Mouse (Mus musculus): ENCODE results near the gene Mxd4. TPM values are rescaled to one million over a fixed set of nuclear protein-coding genes. Genes with fewer than 3 reads are reported as not detected.
A peak's percentile ranks its signal among the peaks of the same experiment; 100 is the strongest.

Mxd4 gene
- polyA plus RNA-seq, 1 experiment from 2014 or later: 57.4 TPM

DNA sequence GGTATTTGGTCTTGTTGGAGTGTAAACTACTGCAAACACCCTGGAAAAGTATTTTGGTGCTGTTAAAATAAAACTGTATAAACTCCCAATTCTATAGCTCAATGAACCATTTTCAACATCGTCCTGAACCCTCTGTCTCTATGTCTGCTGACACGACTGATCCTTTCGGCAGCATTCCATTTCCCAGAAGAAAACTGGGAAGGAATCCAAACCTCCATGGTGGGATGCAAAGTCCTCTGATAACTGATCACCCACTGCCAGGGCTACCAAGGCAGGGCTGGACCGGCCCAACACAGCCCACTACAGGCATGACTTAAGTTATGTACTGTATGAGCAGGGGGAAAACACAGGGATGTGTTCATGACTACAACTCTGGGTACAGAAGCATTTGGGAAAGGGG, 14.5 kb upstream of the Mxd4 start:
- Histone ChIP-seq H3K9ac (ENCODE audit: low read length) (no peak overlapping the region), H3K9me3 (ENCODE audit: control insufficient read depth, low read length) (no peaks in the 10 kb centered on the region), H3K36me3 (ENCODE audit: control insufficient read depth, insufficient read depth, low read length) (no peaks in the 10 kb centered on the region), H3K4me2 (ENCODE audit: low read depth, low read length) (no peak overlapping the region), H3K4me1 (replicated peaks; ENCODE audit: control insufficient read depth, insufficient read depth, low read length) (peaks cover 7% of the 10 kb centered on the region; the same call in 1 of the 2 replicates), H3K27ac (ENCODE audit: low read length) (no peak overlapping the region), H3K27me3 (ENCODE audit: control insufficient read depth, insufficient read depth, low read depth, low read length) (no peaks in the 10 kb centered on the region), H3K4me3 (ENCODE audit: low read length) (no peak overlapping the region)
- 39% methylated on average over 4 of the region's 4 CpGs for WGBS
- ATAC-seq (ENCODE audit: low read depth): no peak

DNA sequence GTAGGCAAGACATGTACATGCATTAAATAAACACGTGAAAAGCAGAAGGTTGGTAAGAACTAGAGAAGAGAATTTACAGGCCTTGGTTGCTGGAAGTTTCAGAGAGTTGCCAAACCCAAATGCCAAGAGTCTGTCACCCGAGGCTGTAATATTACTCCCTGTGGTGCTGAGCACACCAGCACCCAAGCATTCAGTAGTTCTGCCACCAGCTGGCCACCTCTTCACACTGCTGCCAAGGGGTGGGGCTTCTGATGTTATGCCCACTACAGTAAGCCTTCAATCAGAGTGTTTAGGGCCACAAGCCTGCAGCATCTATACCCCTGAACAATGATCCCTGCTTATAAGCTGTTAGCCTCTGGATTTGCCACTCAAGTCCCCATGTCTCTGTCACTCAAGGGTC, 13.9 kb upstream of the Mxd4 start:
- 51% methylated on average over 2 of the region's 2 CpGs for WGBS
- Histone ChIP-seq H3K27me3 (ENCODE audit: control insufficient read depth, insufficient read depth, low read depth, low read length) (no peaks in the 10 kb centered on the region), H3K9ac (ENCODE audit: low read length) (no peak overlapping the region), H3K9me3 (ENCODE audit: control insufficient read depth, low read length) (no peaks in the 10 kb centered on the region), H3K4me3 (ENCODE audit: low read length) (no peak overlapping the region), H3K4me2 (ENCODE audit: low read depth, low read length) (no peak overlapping the region), H3K36me3 (ENCODE audit: control insufficient read depth, insufficient read depth, low read length) (no peaks in the 10 kb centered on the region), H3K27ac (ENCODE audit: low read length) (0 out of 2 replicates have a peak overlapping the region, but pooled peaks have one; percentile 5), H3K4me1 (replicated peaks; ENCODE audit: control insufficient read depth, insufficient read depth, low read length) (peaks cover 7% of the 10 kb centered on the region; the same call in 1 of the 2 replicates)
- peak; percentile 60; the same call in 1 of the 2 replicates for ATAC-seq (ENCODE audit: low read depth)

DNA sequence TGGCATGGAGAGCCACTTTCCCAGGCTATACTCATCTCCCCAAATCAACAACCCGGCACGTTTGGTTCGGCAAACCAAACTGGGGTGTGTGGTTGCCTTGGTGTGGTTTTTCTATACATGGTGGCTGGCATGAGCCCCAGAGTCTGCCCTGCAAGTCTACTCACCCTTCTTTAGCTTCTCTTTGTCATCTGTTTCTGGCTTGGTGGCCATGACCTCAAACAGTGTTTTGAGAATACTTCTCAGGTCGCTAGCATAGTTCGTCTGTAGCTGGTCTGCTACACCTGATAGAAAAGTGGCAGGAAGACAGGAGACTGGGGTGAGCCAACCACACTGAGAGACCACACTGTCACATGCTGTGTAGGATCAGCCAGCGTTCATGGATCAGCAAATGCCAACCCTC, 11.1 kb upstream of the Mxd4 start:
- no peaks in the 10 kb centered on the region for H3K27me3 ChIP-seq (ENCODE audit: control insufficient read depth, insufficient read depth, low read depth, low read length)
- H3K27ac ChIP-seq (ENCODE audit: low read length): no peak overlapping the region
- peaks cover 7% of the 10 kb centered on the region; the same call in 1 of the 2 replicates for H3K4me1 ChIP-seq (replicated peaks; ENCODE audit: control insufficient read depth, insufficient read depth, low read length)
- 76% methylated on average over 6 of the region's 6 CpGs for WGBS
- H3K9ac ChIP-seq (ENCODE audit: low read length): no peak overlapping the region
- no peaks in the 10 kb centered on the region for H3K36me3 ChIP-seq (ENCODE audit: control insufficient read depth, insufficient read depth, low read length)
- H3K9me3 ChIP-seq (ENCODE audit: control insufficient read depth, low read length): no peaks in the 10 kb centered on the region
- ATAC-seq (ENCODE audit: low read depth): no peak
- no peak overlapping the region for H3K4me2 ChIP-seq (ENCODE audit: low read depth, low read length)
- H3K4me3 ChIP-seq (ENCODE audit: low read length): no peak overlapping the region

DNA sequence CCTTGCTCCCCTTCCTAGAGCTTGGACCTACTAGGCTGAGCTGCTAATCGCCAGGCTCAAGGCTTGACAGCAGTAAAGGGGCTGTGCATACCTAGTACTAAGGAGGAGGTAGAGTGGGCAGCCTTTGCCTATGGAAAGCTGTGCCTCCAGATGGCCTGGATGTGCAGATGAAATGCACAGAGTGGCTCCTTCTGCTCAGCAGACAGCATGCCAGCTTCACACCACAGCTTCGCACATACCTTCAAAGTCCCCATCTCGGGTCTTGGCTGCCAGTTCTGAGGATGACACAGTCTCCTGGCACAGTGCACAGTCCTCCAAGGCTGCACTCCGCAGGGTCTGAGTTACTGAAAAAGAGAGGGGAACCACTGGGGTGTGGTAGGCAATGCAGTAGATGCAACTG, 9.7 kb upstream of the Mxd4 start:
- 69% methylated on average over 4 of the region's 4 CpGs for WGBS
- no peaks in the 10 kb centered on the region for H3K27me3 ChIP-seq (ENCODE audit: control insufficient read depth, insufficient read depth, low read depth, low read length)
- no peak overlapping the region for H3K4me3 ChIP-seq (ENCODE audit: low read length)
- no peak overlapping the region for H3K4me2 ChIP-seq (ENCODE audit: low read depth, low read length)
- peaks cover 7% of the 10 kb centered on the region; the same call in 1 of the 2 replicates for H3K4me1 ChIP-seq (replicated peaks; ENCODE audit: control insufficient read depth, insufficient read depth, low read length)
- no peak for ATAC-seq (ENCODE audit: low read depth)
- no peaks in the 10 kb centered on the region for H3K36me3 ChIP-seq (ENCODE audit: control insufficient read depth, insufficient read depth, low read length)
- H3K9ac ChIP-seq (ENCODE audit: low read length): no peak overlapping the region
- no peak overlapping the region for H3K27ac ChIP-seq (ENCODE audit: low read length)
- no peaks in the 10 kb centered on the region for H3K9me3 ChIP-seq (ENCODE audit: control insufficient read depth, low read length)

DNA sequence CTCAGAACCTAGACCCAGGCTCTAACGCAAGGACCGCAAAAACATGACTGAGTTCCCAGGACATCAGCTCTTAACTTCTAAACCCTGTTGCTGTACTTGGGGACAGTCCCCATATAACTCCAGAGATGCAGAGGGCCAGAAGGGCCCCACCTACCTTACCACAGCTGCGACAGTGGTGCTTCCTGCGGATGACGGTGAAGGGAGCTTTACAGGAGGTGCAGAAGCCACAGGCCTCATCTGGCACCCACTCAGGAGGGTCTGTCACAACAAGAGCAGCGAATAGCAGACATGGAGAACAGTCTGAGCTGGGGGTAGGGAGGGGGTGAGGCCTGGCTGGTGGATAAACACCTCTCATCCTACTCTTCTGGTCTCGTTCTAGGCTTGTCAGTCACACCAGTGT, 8.9 kb upstream of the Mxd4 start:
- ATAC-seq (ENCODE audit: low read depth): no peak
- Histone ChIP-seq H3K9ac (ENCODE audit: low read length) (no peak overlapping the region), H3K4me2 (ENCODE audit: low read depth, low read length) (no peak overlapping the region), H3K4me3 (ENCODE audit: low read length) (no peak overlapping the region), H3K9me3 (ENCODE audit: control insufficient read depth, low read length) (no peaks in the 10 kb centered on the region), H3K27me3 (ENCODE audit: control insufficient read depth, insufficient read depth, low read depth, low read length) (no peaks in the 10 kb centered on the region), H3K27ac (ENCODE audit: low read length) (no peak overlapping the region), H3K4me1 (replicated peaks; ENCODE audit: control insufficient read depth, insufficient read depth, low read length) (peaks cover 3% of the 10 kb centered on the region; the same call in 1 of the 2 replicates), H3K36me3 (ENCODE audit: control insufficient read depth, insufficient read depth, low read length) (no peaks in the 10 kb centered on the region)
- WGBS: 60% methylated on average over 7 of the region's 7 CpGs

DNA sequence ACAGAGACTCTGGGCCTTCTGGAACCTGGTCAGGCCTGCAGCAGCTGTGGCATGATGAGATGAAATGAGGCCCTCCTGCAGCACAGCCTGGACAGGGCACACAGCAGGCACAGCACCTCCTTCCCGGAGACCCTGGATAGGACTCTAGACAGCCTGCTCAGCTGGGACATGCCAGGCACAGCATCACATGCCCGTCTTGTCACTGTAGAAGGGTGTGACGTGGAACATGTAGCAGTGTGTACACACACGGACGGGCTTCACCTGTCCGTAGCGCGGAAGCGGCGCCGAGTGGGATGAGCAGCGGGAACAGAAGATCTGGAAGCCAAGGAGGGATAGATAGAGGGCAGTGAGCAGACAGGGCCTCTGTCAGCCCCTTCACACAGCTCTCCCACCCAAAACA, 8.3 kb upstream of the Mxd4 start:
- Histone ChIP-seq H3K36me3 (ENCODE audit: control insufficient read depth, insufficient read depth, low read length) (no peaks in the 10 kb centered on the region), H3K9me3 (ENCODE audit: control insufficient read depth, low read length) (no peaks in the 10 kb centered on the region), H3K4me3 (ENCODE audit: low read length) (no peak overlapping the region), H3K4me1 (replicated peaks; ENCODE audit: control insufficient read depth, insufficient read depth, low read length) (peaks cover 4% of the 10 kb centered on the region; the same call in 1 of the 2 replicates), H3K4me2 (ENCODE audit: low read depth, low read length) (no peak overlapping the region), H3K27me3 (ENCODE audit: control insufficient read depth, insufficient read depth, low read depth, low read length) (no peaks in the 10 kb centered on the region), H3K27ac (ENCODE audit: low read length) (no peak overlapping the region), H3K9ac (ENCODE audit: low read length) (no peak overlapping the region)
- WGBS: 87% methylated on average over 12 of the region's 12 CpGs
- no peak for ATAC-seq (ENCODE audit: low read depth)

DNA sequence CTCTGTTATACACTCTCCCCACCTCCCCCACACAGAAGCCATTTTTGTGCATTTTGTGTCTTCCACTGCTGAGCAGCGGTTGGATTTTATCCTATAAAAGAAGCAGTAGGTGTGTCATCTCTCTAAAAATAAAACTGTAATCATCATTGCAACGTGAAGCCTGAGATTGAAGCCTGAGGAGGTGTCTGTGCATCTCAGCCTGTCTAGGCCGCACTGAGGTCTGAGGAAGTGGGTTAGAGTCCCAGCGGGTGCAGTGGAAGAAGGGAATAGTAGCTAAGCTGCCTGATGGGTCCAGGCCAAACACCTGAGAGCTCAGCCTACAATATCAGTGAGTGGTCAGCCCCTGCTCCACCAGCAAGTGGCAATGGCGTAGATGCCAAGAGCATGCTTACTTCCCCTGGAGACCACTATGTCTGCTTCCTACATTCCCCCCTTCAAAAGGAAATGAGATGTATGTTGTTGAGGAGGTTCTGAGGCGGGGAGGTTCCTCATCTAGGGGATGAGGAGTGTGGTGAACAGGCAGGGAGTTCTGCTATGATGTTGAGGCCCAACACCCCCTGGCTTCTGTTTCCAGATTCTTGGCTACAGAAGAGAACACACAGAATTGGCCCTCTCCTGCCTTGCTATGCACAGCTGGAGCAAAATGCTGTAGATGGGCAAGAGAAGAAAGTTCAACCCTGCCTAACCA, 7.6 kb upstream of the Mxd4 start:
- H3K27me3 ChIP-seq (ENCODE audit: control insufficient read depth, insufficient read depth, low read depth, low read length): no peaks in the 10 kb centered on the region
- H3K36me3 ChIP-seq (ENCODE audit: control insufficient read depth, insufficient read depth, low read length): no peaks in the 10 kb centered on the region
- H3K4me2 ChIP-seq (ENCODE audit: low read depth, low read length): no peak overlapping the region
- WGBS: 77% methylated on average over 6 of the region's 6 CpGs
- no peak overlapping the region for H3K27ac ChIP-seq (ENCODE audit: low read length)
- H3K9me3 ChIP-seq (ENCODE audit: control insufficient read depth, low read length): no peaks in the 10 kb centered on the region
- H3K4me3 ChIP-seq (ENCODE audit: low read length): no peak overlapping the region
- H3K9ac ChIP-seq (ENCODE audit: low read length): no peak overlapping the region
- peaks cover 6% of the 10 kb centered on the region; the same call in 1 of the 2 replicates for H3K4me1 ChIP-seq (replicated peaks; ENCODE audit: control insufficient read depth, insufficient read depth, low read length)
- no peak for ATAC-seq (ENCODE audit: low read depth)

DNA sequence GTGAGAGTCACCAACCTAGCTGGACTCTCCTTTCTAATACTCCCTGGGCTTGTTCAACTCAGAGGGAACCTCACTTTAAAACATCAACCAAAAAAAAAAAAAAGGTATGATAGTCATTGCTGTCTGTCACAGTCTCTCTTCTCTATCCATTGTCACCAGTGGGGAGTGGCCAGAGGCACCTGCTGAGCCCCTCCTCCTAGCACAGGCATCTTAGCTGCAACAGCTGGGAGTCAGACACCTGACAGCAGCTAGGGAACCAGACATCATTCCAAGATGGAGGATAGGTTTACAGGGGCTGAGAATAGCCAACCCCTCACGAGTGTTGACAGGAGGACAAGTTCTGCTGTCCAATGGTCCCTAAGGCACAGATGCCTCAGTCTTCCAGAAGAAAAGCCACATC, 6.9 kb upstream of the Mxd4 start:
- ATAC-seq (ENCODE audit: low read depth): no peak
- Histone ChIP-seq H3K4me3 (ENCODE audit: low read length) (no peak overlapping the region), H3K27me3 (ENCODE audit: control insufficient read depth, insufficient read depth, low read depth, low read length) (no peaks in the 10 kb centered on the region), H3K4me2 (ENCODE audit: low read depth, low read length) (no peak overlapping the region), H3K27ac (ENCODE audit: low read length) (no peak overlapping the region), H3K36me3 (ENCODE audit: control insufficient read depth, insufficient read depth, low read length) (no peaks in the 10 kb centered on the region), H3K9me3 (ENCODE audit: control insufficient read depth, low read length) (no peaks in the 10 kb centered on the region), H3K9ac (ENCODE audit: low read length) (no peak overlapping the region), H3K4me1 (replicated peaks; ENCODE audit: control insufficient read depth, insufficient read depth, low read length) (peaks cover 6% of the 10 kb centered on the region; the same call in 1 of the 2 replicates)
- WGBS: 73% methylated on average over 1 of the region's 1 CpGs

DNA sequence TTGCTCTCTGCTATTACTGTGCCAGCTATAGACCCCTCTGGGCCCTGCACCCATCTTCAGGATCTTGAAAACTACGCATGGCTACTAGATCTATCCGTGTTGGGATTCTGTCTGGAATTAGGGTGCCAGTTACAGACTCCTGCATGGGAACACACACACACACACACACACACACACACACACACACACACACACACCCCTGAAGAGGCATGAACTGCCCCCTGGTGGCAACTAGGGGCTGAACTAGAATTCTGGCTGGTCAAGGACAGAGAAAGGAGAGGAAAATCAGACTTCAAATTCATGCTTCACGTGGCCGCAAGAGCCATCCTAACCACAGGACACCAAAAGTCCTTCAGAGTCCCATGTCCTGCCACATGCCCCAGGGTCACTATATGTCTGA, 4.3 kb upstream of the Mxd4 start:
- ATAC-seq (ENCODE audit: low read depth): no peak
- Histone ChIP-seq H3K9ac (ENCODE audit: low read length) (no peak overlapping the region), H3K27me3 (ENCODE audit: control insufficient read depth, insufficient read depth, low read depth, low read length) (no peaks in the 10 kb centered on the region), H3K27ac (ENCODE audit: low read length) (no peak overlapping the region), H3K9me3 (ENCODE audit: control insufficient read depth, low read length) (no peaks in the 10 kb centered on the region), H3K4me1 (replicated peaks; ENCODE audit: control insufficient read depth, insufficient read depth, low read length) (peaks cover 15% of the 10 kb centered on the region), H3K4me2 (ENCODE audit: low read depth, low read length) (no peak overlapping the region), H3K36me3 (ENCODE audit: control insufficient read depth, insufficient read depth, low read length) (no peaks in the 10 kb centered on the region), H3K4me3 (ENCODE audit: low read length) (no peak overlapping the region)
- 73% methylated on average over 4 of the region's 4 CpGs for WGBS

Data from lung, embryonic 16.5 days (tissue).